Mouse (Mus musculus): ENCODE data around the gene Spaar.

Spaar gene

DNA sequence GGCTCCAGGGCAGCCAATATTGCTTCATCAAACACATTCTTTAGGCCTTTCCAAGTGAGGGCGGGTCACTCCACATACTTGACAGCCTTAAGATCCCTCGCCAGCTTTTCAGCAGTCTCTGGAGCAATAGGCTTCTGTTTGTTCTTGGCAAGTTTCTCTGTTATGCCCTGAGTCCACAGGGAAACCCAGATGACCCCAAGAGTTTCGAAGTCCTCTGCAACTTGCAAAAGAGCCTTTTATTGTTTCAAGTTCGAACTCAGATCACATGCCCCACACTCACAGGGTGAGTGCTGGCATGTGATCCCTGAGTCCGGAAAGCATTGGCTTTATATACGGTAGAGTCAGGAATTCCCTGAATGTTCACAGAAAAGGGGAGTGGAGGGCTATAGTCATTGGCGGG, 69.1 kb downstream of the Spaar start:
- no peak for DNase-seq (ENCODE audit: low spot score in 2 of 2)
